Mouse (Mus musculus): ENCODE measurements around the gene Slc17a7. TPM values are rescaled to one million over a fixed set of nuclear protein-coding genes. Genes with fewer than 3 reads are reported as not detected.

Gene Slc17a7
- polyA plus RNA-seq (2011; ENCODE audit: insufficient read length, low read depth, missing spikeins), result 0.28 and 0.58 TPM in 2 replicates

- Histone ChIP-seq H3K4me1 (ENCODE audit: control insufficient read depth, insufficient read depth, low read length) (no peaks in the 10 kb centered on the region), H3K27ac (ENCODE audit: insufficient read depth, low read length) (no peak within 1 kb of the TSS), H3K4me3 (ENCODE audit: insufficient read depth, low read length) (0 out of 2 replicates have a peak within 1 kb of the TSS, but pooled peaks have one; percentile 1)
- TF ChIP-seq POLR2A (IDR thresholded peaks at IDR 0.05; ENCODE audit: low read depth, low read length) (no peak), CTCF (IDR thresholded peaks at IDR 0.05; ENCODE audit: borderline replicate concordance, insufficient read depth, low read length) (no peak)
These were observed at the start of gene Slc17a7 for GRCm38 (mm10) chr7:45163735-45164490. Gene Slc17a7 (plus strand): TSS chr7:45163949.

DNA sequence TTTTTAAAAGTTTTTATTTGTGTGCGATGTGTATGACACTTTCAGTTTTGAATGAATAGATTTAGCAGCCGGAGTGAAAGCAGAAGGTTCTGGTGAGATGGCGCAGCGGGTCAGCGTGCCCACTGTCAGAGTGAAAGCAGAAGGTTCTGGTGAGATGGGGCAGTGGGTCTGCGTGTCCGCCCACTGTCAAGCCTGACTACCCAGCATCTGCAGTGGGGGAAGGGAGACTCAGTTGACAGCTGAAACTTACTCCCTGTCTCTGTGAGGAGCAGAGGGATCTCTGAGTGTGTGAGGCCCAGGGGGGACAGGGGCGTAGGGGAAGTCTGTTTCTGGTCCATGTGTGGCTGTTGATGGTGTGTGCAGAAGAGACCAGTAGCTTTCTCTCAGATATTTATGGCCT lies 46.2 kb upstream of the Slc17a7 start:
- Histone ChIP-seq H3K27ac (ENCODE audit: insufficient read depth, low read length) (no peak overlapping the region), H3K4me3 (ENCODE audit: insufficient read depth, low read length) (no peak overlapping the region), H3K4me1 (ENCODE audit: control insufficient read depth, insufficient read depth, low read length) (0 out of 2 replicates have a peak, but pooled peaks cover 5% of the 10 kb centered on the region)
- TF ChIP-seq CTCF (IDR thresholded peaks at IDR 0.05; ENCODE audit: borderline replicate concordance, insufficient read depth, low read length) (no peak), POLR2A (IDR thresholded peaks at IDR 0.05; ENCODE audit: low read depth, low read length) (no peak)

- Histone ChIP-seq H3K27ac (ENCODE audit: insufficient read depth, low read length) (no peak overlapping the region), H3K4me1 (ENCODE audit: control insufficient read depth, insufficient read depth, low read length) (0 out of 2 replicates have a peak, but pooled peaks cover 5% of the 10 kb centered on the region), H3K4me3 (ENCODE audit: insufficient read depth, low read length) (no peak overlapping the region)
- TF ChIP-seq POLR2A (IDR thresholded peaks at IDR 0.05; ENCODE audit: low read depth, low read length), result no peak
- TF ChIP-seq CTCF (IDR thresholded peaks at IDR 0.05; ENCODE audit: borderline replicate concordance, insufficient read depth, low read length), result no peak
These were observed 45.4 kb upstream of the Slc17a7 start for GRCm38 (mm10) chr7:45118336-45118735.

DNA sequence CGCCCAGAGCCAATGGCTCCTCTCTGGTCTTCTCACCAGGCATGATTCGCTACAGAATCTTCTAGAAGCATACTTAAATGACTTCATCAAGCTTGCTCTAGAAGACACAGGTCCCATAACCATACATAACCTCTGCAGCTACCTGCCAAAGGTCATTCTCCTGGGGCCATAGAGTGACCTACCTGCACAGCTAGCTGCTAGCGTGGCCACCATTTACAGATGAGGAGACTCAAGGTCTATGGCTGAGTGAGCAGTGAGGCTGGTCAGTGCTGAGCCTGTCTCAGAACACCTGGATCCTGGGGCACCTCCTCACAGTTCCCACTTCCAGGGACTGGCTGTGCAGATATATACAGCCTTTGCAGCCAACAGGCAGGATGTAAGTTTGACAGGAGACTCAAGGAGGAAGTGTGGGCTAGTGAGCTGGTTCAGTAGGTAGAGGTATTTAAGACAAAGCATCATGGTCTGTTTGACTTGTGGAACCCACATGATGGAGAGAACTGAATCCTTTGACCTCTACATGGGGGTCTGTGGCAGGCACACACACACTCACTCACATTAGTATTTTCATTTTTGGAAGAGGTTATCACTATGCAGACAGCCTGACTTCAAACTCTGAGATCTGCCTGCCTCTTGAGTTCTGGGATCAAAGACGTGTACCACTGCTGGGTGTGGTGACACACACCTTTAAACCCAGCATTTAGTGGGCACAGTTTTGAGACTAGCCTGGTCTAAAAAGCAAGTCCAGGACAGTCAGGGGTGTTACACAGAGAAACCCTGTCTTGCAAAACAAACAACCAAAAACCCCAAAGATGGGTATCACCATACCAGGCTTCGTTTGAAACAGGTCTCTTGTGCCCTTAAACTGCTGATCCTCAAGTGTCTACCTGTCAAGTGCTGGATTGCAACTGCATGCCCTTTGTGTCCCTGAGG lies 43.7 kb upstream of the Slc17a7 start:
- H3K27ac ChIP-seq (ENCODE audit: insufficient read depth, low read length), result no peak overlapping the region
- TF ChIP-seq POLR2A (IDR thresholded peaks at IDR 0.05; ENCODE audit: low read depth, low read length) (peak; percentile 21; the same call in 1 of the 2 replicates), CTCF (IDR thresholded peaks at IDR 0.05; ENCODE audit: borderline replicate concordance, insufficient read depth, low read length) (no peak)

GRCm38 (mm10) chr7:45121404-45121803 lies 42.3 kb upstream of the Slc17a7 start:
- Histone ChIP-seq H3K4me3 (ENCODE audit: insufficient read depth, low read length) (no peak overlapping the region), H3K4me1 (ENCODE audit: control insufficient read depth, insufficient read depth, low read length) (0 out of 2 replicates have a peak, but pooled peaks cover 5% of the 10 kb centered on the region), H3K27ac (ENCODE audit: insufficient read depth, low read length) (no peak overlapping the region)
- no peak for TF ChIP-seq CTCF (IDR thresholded peaks at IDR 0.05; ENCODE audit: borderline replicate concordance, insufficient read depth, low read length)
- 0 out of 2 replicates have a peak, but pooled peaks have one; percentile 22 for TF ChIP-seq POLR2A (IDR thresholded peaks at IDR 0.05; ENCODE audit: low read depth, low read length)

More for the DNA sequence above, 43.7 kb upstream of the Slc17a7 start:
- Histone ChIP-seq H3K4me3 (ENCODE audit: insufficient read depth, low read length) (no peak overlapping the region), H3K4me1 (ENCODE audit: control insufficient read depth, insufficient read depth, low read length) (0 out of 2 replicates have a peak, but pooled peaks cover 5% of the 10 kb centered on the region)

DNA sequence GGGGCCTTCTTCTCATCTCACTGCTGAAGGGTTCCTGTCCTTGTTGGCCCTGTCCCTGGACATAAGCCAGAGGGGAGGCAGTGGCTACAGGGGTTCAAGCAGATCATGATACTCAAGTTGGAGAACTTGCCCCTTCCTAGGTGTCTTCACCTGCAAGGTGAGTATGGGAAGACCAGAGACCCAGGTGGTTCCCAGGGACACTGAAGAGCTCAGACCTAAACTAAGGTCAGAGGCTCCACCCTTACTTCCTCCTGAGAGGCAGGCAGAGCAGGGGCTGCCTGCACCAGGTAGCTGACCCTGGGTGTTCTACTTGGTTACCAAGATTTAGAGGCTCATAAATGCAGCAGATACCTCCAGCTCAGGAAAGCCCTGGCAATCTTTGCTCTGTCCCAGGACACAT lies 41.8 kb upstream of the Slc17a7 start:
- TF ChIP-seq CTCF (IDR thresholded peaks at IDR 0.05; ENCODE audit: borderline replicate concordance, insufficient read depth, low read length) (no peak), POLR2A (IDR thresholded peaks at IDR 0.05; ENCODE audit: low read depth, low read length) (no peak)
- H3K4me3 ChIP-seq (ENCODE audit: insufficient read depth, low read length), result no peak overlapping the region
- H3K27ac ChIP-seq (ENCODE audit: insufficient read depth, low read length), result no peak overlapping the region
- 0 out of 2 replicates have a peak, but pooled peaks cover 5% of the 10 kb centered on the region for H3K4me1 ChIP-seq (ENCODE audit: control insufficient read depth, insufficient read depth, low read length)

DNA sequence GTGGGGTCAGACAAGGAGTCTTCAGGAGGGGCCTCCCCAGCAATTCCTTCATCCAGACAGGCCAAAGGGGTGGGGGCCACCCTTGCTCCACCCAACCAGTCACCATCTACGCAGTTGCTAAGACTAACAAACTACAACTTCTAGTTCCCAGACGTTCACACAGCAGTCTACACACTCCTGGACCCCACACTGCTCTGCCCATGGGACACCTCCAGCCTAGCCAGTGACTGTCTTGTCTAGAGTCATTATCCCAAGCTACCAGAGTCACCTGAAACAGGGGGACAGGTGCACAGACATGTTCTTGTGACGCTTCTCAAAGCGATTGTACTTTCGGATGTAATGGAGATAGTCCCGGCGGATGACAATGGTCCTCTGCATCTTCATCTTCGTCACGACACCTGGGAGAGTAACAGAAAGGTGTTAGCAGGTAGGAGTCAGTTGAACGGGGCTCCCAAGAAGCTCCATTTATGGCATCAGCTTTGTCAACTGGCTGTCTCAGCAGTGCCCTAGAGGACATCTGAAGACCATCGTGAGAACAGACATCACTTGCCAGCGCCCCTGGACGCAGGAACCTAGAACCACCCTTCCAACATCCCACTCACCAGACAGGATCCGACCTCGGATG lies 41.1 kb upstream of the Slc17a7 start:
- H3K27ac ChIP-seq (ENCODE audit: insufficient read depth, low read length), result no peak overlapping the region
- H3K4me1 ChIP-seq (ENCODE audit: control insufficient read depth, insufficient read depth, low read length), result 0 out of 2 replicates have a peak, but pooled peaks cover 5% of the 10 kb centered on the region
- no peak for TF ChIP-seq POLR2A (IDR thresholded peaks at IDR 0.05; ENCODE audit: low read depth, low read length)
- TF ChIP-seq CTCF (IDR thresholded peaks at IDR 0.05; ENCODE audit: borderline replicate concordance, insufficient read depth, low read length), result no peak
- H3K4me3 ChIP-seq (ENCODE audit: insufficient read depth, low read length), result peak overlapping the region; percentile 86

DNA sequence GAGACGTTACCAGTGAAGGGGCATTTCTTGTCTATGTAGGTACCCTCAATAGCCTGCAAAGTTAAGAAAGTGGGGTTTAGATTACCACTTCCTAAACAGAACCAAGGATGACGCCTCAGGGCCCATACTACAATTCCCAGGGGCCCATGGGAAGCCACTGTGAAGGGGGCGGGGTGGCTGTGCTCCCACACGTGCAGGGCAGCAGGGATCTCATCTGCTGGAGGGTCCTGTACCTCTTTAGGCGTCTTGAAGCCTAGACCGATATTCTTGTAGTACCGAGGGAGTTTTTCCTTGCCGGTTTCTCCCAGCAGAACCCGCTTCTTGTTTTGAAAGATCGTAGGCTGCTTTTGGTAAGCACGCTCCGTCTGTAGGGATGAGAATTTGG lies 40.6 kb upstream of the Slc17a7 start:
- TF ChIP-seq POLR2A (IDR thresholded peaks at IDR 0.05; ENCODE audit: low read depth, low read length), result no peak
- TF ChIP-seq CTCF (IDR thresholded peaks at IDR 0.05; ENCODE audit: borderline replicate concordance, insufficient read depth, low read length), result no peak
- H3K4me3 ChIP-seq (ENCODE audit: insufficient read depth, low read length), result peak overlapping the region; percentile 86
- peak overlapping the region; percentile 66; the same call in 1 of the 2 replicates for H3K27ac ChIP-seq (ENCODE audit: insufficient read depth, low read length)
- 0 out of 2 replicates have a peak, but pooled peaks cover 5% of the 10 kb centered on the region for H3K4me1 ChIP-seq (ENCODE audit: control insufficient read depth, insufficient read depth, low read length)
